Mouse (Mus musculus) urinary bladder, postnatal 0 days (tissue): ENCODE results near the gene Gm10799. TPM values are rescaled to one million over a fixed set of nuclear protein-coding genes. Genes with fewer than 3 reads are reported as not detected.

ENCODE experiments used
- polyA plus RNA-seq: library from polyadenylated mRNA; unstranded; fragments of >200 nt; fragmentation: Nextera tagmentation; extraction: Ambion mirVana; gene quantifications from 2 replicates; pipeline ENCODE4 v1.2.1, GENCODE M21; 2015

The Gm10799 gene
- not detected in 2 replicates for polyA plus RNA-seq

DNA sequence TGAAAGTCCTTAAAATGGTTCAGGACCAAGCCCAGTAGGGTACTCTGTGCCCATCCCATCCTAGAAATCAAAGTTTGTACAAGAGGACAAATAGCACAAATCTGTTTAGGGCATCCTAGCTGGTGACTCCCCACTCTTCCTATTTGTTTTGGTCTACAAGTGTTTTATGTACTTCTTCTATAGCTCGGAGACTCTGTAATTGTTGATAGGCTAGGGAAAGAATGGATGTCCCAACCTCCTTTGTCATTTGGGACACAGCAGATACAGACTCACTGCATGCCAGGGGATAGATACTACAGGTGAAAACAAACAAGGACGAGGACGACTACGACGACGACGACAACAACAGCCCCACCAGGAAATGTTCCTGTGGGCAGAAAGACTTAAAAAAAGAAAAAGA, at the start of gene Gm10799:
TSS of gene Gm10799 (minus strand) at position 101 of the 400 bp plus-strand sequence.

DNA sequence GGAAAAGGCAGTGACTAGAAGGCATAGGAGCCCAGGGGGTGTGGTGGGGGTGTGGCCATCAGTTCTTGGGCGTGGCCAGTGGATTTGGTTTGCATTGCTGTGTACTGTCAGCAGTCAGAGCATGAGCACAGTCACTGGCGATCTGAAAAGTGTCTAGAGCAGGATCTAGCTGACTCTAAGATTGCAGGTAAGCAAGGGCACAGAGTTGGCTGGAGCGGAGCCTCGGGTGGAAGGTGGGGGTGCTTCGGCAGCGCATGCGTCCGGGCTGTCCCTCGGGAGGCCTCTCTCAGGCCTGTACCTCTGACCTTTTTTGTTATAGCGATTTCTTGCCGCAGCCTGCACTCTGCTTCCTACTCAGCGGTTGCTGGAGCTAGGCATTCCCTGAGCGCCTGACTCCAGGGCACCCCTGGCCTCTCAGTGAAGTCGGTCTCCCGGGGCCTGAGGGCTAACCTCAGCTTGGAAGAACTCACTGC, 27.4 kb upstream of the Gm10799 start, which contains the start of gene Cd59a:
TSS of gene Cd59a (plus strand) at position 61 of the 473 bp plus-strand sequence.

DNA sequence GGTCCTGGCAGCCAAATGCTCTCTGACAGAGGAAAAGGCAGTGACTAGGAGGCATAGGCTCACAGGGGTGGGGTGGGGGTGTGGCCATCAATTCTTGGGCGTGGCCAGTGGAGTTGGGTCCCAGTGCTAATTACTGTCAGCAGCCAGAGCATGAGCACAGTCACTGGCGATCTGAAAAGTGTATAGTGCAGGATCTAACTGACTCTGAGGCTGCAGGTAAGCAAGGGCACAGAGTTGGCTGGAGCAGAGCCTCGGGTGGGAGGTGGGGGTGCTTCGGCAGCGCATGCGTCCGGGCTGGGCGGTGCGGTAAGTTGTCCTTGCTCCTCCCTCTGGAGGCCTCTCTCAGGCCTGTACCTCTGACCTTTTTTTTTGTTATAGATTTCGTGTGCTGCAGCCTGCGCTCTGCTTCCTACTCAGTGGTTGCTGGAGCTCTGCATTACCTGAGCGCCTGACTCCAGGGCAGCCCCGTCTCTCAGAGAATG, 1.4 kb upstream of the Gm10799 start, which contains the start of gene Cd59b:
TSS of gene Cd59b (plus strand) at position 146 of the 482 bp plus-strand sequence.

DNA sequence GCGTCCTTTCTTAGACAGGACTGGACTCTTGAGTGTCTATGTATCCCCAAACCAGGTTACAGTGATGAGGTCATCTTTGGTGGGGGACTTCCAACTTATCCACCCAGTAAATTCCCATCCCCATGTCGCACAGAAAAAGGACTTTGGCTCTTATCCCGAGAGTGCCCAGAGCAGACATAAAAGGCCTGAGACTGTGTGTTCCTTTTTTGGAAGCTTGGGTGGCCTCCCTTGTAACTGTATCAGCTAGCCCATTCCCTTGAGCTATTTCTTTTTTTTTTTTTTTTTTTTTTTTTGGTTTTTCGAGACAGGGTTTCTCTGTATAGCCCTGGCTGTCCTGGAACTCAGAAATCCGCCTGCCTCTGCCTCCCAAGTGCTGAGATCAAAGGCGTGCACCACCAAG, 2.8 kb downstream of the Gm10799 start, which contains the start of gene Gm10912:
TSS of gene Gm10912 (plus strand) at position 301 of the 400 bp plus-strand sequence.

DNA sequence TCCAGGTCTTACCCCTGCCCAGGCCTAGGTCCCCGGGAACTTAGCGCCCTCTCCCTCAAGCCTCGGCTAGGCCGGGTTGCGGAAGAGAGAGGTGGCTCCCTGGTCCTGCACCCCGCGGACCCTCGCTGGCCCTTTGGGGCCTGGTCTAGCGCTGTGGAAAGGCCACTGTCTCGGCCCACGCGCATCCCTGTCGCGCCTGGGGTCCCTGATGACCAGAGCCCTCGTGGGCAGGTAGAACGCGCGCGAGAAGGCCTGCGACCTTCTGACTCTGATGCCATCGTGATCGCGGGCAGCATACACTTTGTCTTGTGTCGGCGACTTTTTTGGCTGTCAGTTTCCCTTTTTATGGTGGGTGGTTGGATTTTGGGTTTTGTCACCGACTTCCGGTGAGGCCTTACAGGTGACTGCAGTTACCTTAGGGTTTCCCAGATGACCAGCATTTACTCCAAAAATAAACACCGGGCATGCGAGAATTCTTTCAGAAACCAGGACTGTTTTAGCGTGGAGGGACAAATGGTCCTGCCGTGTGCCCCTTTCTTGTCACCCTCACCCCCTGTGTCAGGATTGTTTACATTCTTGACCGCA, 40.1 kb downstream of the Gm10799 start, which contains the start of gene 4931422A03Rik:
TSS of gene 4931422A03Rik (minus strand) at position 223 of the 585 bp plus-strand sequence.

DNA sequence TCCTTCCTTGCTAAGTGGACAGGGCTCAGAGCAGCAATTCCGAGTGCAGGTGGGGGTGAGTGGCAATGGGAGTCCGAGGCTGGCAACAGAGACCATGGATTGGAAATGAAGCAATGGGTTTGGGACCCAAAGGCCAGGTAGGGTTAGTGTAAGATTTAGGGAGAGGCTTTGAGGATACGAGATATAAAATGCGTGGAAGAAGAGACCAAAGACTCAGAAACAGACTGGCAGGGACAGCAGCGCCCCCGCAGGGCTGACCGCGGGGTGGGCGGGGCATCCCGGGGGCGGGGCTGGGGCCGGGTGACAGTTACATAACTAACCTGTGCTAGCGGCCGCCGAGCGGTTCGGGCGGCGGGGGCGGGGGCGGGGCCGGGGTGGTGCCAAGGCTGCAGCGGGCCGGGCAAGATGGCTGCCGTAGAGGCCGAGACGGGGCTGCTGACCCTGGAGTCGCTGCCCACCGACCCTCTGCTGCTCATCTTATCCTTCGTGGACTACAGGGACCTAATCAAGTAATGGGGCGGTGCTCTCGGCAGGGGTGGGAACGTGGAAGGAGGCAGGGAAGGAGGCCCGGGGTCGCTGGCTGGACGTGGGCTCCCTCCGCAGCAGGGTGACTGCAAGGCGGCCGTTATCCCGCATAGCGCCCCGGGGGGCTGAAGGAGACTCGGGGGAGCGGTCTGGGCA, 40.8 kb downstream of the Gm10799 start, which contains the start of gene Fbxo3:
TSS of gene Fbxo3 (plus strand) at position 264 of the 681 bp plus-strand sequence.

Other genes starting within 250 kb of the Gm10799 start
- 8.6 and 8.9 TPM in 2 replicates for gene Lmo2, start 110.6 kb downstream of the Gm10799 start, polyA plus RNA-seq
- 39.5 and 43.6 TPM in 2 replicates for gene Fbxo3, start 40.8 kb downstream of the Gm10799 start, polyA plus RNA-seq
- 1.4 and 1.5 TPM in 2 replicates for gene 4931422A03Rik, start 40.2 kb downstream of the Gm10799 start, polyA plus RNA-seq
- not detected in 2 replicates for gene Gm10912, start 2.7 kb downstream of the Gm10799 start, polyA plus RNA-seq
- gene Cd59b, start 1.3 kb upstream of the Gm10799 start, polyA plus RNA-seq, result 3.6 and 3.7 TPM in 2 replicates
- 77.7 and 104 TPM in 2 replicates for gene Cd59a, start 27.3 kb upstream of the Gm10799 start, polyA plus RNA-seq
- gene A930018P22Rik, start 54.2 kb upstream of the Gm10799 start, polyA plus RNA-seq, result 0.53 and 0.58 TPM in 2 replicates